Mouse (Mus musculus) liver, embryonic 11.5 days (tissue): ENCODE results near the gene Pspn. TPM values are rescaled to one million over a fixed set of nuclear protein-coding genes. Genes with fewer than 3 reads are reported as not detected.

Experiments
- ATAC-seq: fragments of 200-750 bp; cut with Nextera tagmentation; replicated peaks from 2 replicates; pipeline ENCODE4 v1.8.0; 2017; ENCODE audit warnings: moderate number of reproducible peaks, mild to moderate bottlenecking, moderate TSS enrichment, moderate library complexity; ENCODE audit not compliant: low FRiP score
- DNase-seq: peaks from one replicate; pipeline ENCODE4 v3.0.0-alpha.2; 2017; ENCODE audit warnings: low spot score
- H3K27ac ChIP-seq: fragments of 300-500 bp; sonication (generic); 2 replicates; pipeline ENCODE4 v1.5.1; 2014; ENCODE audit warnings: mild to moderate bottlenecking, low read depth, low read length, control low read depth
- H3K27me3 ChIP-seq: fragments of 300-500 bp; sonication (generic); replicated peaks from 2 replicates; pipeline ENCODE4 v1.6.1; 2014; ENCODE audit warnings: low read length, mixed read lengths; ENCODE audit not compliant: control insufficient read depth, insufficient read depth
- H3K36me3 ChIP-seq: fragments of 300-500 bp; sonication (generic); 2 replicates; pipeline ENCODE4 v1.6.1; 2014; ENCODE audit warnings: mild to moderate bottlenecking, low read length, moderate library complexity, mixed read lengths; ENCODE audit not compliant: control insufficient read depth, insufficient read depth
- H3K4me1 ChIP-seq: fragments of 300-500 bp; sonication (generic); replicated peaks from 2 replicates; pipeline ENCODE4 v1.6.1; 2014; ENCODE audit warnings: low read length, mixed read lengths; ENCODE audit not compliant: control insufficient read depth, insufficient read depth
- H3K4me2 ChIP-seq: fragments of 300-500 bp; sonication (generic); 2 replicates; pipeline ENCODE4 v1.6.1; 2014; ENCODE audit warnings: mild to moderate bottlenecking, control low read depth, moderate library complexity
- H3K4me3 ChIP-seq: fragments of 300-500 bp; sonication (generic); 2 replicates; pipeline ENCODE4 v1.5.1; 2014; ENCODE audit warnings: low read depth, low read length, control low read depth
- H3K9ac ChIP-seq: fragments of 300-500 bp; sonication (generic); 2 replicates; pipeline ENCODE4 v1.6.1; 2014; ENCODE audit warnings: low read depth, low read length, control low read depth
- H3K9me3 ChIP-seq: fragments of 300-500 bp; sonication (generic); 2 replicates; pipeline ENCODE4 v1.6.1; 2016; ENCODE audit warnings: low read length, inconsistent platforms, mixed read lengths; ENCODE audit not compliant: control insufficient read depth
- WGBS: fragments of 180-500 bp; shearing (Covaris S2); extraction: QIAGEN DNeasy Blood & Tissue Kit; methylation state at CpG from one replicate; pipeline ENCODE4 v1.1.7; 2014; 5-methylcytosine and 5-hydroxymethylcytosine counted together
- polyA plus RNA-seq: library from polyadenylated mRNA; unstranded; fragments of >200 nt; fragmentation: Nextera tagmentation; extraction: Ambion mirVana; gene quantifications from 2 replicates; pipeline ENCODE4 v1.2.1, GENCODE M21; 2014

Pspn gene
- polyA plus RNA-seq, 1 experiment from 2014 or later = not detected

DNA sequence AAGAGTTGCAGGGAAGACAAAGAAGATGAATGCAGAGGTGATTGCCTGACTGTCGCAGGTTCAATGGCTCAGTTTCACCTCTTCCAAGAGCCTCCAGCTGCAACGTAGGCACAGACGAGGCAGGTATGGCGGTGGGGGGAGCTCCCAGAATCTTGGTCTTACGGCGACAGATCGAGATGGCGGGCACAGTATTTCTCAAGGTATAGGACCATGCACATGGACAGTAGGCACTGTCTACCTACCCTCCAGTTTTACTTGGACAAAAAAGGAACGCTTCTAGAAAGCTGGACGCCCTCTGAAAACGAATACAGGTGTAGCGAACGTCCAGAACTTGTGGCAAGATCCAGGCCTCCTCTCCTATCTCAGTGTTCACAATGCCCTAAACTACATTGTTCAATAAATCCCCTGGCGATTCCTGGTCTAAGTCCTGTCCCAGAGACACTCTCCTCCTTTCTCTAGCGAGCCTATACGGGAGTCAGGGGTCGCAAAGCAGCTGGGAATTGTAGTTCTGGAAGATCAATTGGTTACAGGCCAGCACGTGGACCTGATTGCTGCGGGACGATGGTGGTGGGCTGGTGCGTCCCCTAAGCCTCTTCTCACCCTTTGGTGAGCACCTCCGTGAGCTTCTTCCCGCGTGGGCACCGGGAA lies 10.2 kb downstream of the Pspn start:
- DNase-seq (peak; percentile 56), ATAC-seq (peak; percentile 87)
- Histone ChIP-seq H3K36me3 (peaks cover 26% of the 10 kb centered on the region), H3K4me1 (peaks cover 8% of the 10 kb centered on the region), H3K9ac (peak overlapping the region; percentile 87), H3K9me3 (no peaks in the 10 kb centered on the region), H3K27ac (peak overlapping the region; percentile 28; the same call in 1 of the 2 replicates), H3K4me3 (peak overlapping the region; percentile 83), H3K4me2 (peak overlapping the region; percentile 79), H3K27me3 (no peaks in the 10 kb centered on the region)
- WGBS = 2% methylated on average over 25 of the region's 25 CpGs

DNA sequence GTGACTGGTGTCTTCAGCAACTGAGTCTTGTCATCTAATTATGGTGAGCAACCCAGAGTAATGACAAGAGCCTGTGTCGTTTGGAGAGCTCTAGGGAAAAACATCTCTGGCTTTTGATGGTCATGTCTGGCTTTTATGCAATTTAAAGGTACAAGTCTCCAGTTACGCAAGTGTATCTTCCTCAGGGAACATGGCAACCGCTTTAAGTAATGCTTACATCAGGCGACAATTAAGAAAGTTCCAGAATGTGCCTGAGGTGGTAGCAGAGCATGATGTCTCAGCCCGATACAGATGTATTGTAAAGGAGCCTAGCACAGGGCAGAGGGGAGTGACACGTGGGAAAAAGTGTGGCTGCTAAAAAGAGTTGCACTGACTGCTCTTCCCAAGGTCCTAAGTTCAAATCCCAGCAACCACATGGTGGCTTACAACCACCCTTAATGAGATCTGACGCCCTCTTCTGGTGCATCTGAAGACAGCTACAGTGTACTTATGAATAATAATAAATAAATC lies 10.8 kb downstream of the Pspn start:
- H3K9ac ChIP-seq = no peak overlapping the region
- ATAC-seq (no peak), DNase-seq (no peak)
- 67% methylated on average over 7 of the region's 7 CpGs for WGBS
- no peaks in the 10 kb centered on the region for H3K9me3 ChIP-seq
- no peak overlapping the region for H3K27ac ChIP-seq
- peak overlapping the region; percentile 79 for H3K4me2 ChIP-seq
- H3K36me3 ChIP-seq = peaks cover 21% of the 10 kb centered on the region
- peak overlapping the region; percentile 83 for H3K4me3 ChIP-seq
- peaks cover 8% of the 10 kb centered on the region for H3K4me1 ChIP-seq
- no peaks in the 10 kb centered on the region for H3K27me3 ChIP-seq

- Histone ChIP-seq H3K4me3 (no peak overlapping the region), H3K9ac (no peak overlapping the region), H3K27ac (no peak overlapping the region), H3K36me3 (peaks cover 16% of the 10 kb centered on the region), H3K9me3 (no peaks in the 10 kb centered on the region), H3K4me2 (no peak overlapping the region), H3K4me1 (peaks cover 8% of the 10 kb centered on the region), H3K27me3 (no peaks in the 10 kb centered on the region)
- 81% methylated on average over 7 of the region's 7 CpGs for WGBS
- DNase-seq = no peak
- no peak for ATAC-seq
These were observed 11.4 kb downstream of the Pspn start for GRCm38 (mm10) chr17:56988441-56988840.

- DNase-seq (no peak), ATAC-seq (no peak)
- Histone ChIP-seq H3K4me2 (no peak overlapping the region), H3K27ac (no peak overlapping the region), H3K36me3 (0 out of 2 replicates have a peak, but pooled peaks cover 2% of the 10 kb centered on the region), H3K4me3 (no peak overlapping the region), H3K9me3 (no peaks in the 10 kb centered on the region), H3K9ac (no peak overlapping the region), H3K27me3 (no peaks in the 10 kb centered on the region), H3K4me1 (peaks cover 5% of the 10 kb centered on the region)
- 80% methylated on average over 3 of the region's 3 CpGs for WGBS
These were observed 13.6 kb downstream of the Pspn start for GRCm38 (mm10) chr17:56986105-56986805.

- no peaks in the 10 kb centered on the region for H3K27me3 ChIP-seq
- no peaks in the 10 kb centered on the region for H3K4me1 ChIP-seq
- 70% methylated on average over 3 of the region's 3 CpGs for WGBS
- DNase-seq = no peak
- no peak overlapping the region for H3K4me2 ChIP-seq
- H3K4me3 ChIP-seq = no peak overlapping the region
- no peak overlapping the region for H3K27ac ChIP-seq
- no peaks in the 10 kb centered on the region for H3K36me3 ChIP-seq
- H3K9me3 ChIP-seq = no peaks in the 10 kb centered on the region
- H3K9ac ChIP-seq = no peak overlapping the region
- ATAC-seq = no peak
These were observed 14.2 kb downstream of the Pspn start for GRCm38 (mm10) chr17:56985656-56986055.

GRCm38 (mm10) chr17:56984886-56985285 lies 14.9 kb downstream of the Pspn start:
- Histone ChIP-seq H3K4me2 (no peak overlapping the region), H3K4me1 (no peaks in the 10 kb centered on the region), H3K27me3 (no peaks in the 10 kb centered on the region), H3K27ac (no peak overlapping the region), H3K9me3 (no peaks in the 10 kb centered on the region), H3K4me3 (no peak overlapping the region), H3K36me3 (no peaks in the 10 kb centered on the region), H3K9ac (no peak overlapping the region)
- no peak for DNase-seq
- ATAC-seq = no peak
- 67% methylated on average over 9 of the region's 9 CpGs for WGBS

DNA sequence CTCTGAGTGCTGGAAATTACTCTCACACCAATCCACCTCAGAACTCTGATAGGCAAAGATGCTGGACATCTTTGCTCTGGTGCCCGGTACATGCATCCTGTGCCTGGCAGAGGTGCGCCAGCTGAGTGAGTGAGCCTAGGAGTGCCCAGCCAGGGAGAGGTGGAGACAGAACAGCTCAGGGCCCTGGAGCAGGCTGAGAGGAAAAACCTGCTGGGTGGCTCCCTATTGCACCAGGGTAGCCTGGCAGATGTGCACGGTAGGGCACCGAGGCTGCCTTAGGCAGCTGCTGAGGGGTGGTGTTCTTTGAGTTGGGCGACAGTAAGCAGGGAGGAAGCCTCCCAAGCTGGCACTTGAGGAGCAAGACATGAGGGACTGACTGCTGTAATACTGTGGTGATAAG lies 17.8 kb downstream of the Pspn start, which contains the start of gene Acer1:
Gene Acer1 (minus strand): TSS at position 114 of the 400 bp plus-strand sequence.
- no peak within 1 kb of the TSS for H3K4me3 ChIP-seq
- no peak within 1 kb of the TSS for H3K4me2 ChIP-seq
- H3K4me1 ChIP-seq = no peaks in the 10 kb centered on the region
- H3K27me3 ChIP-seq = no peaks in the 10 kb centered on the region
- no peaks in the 10 kb centered on the region for H3K9me3 ChIP-seq
- no peaks in the 10 kb centered on the region for H3K36me3 ChIP-seq
- ATAC-seq = no peak
- no peak within 1 kb of the TSS for H3K27ac ChIP-seq
- H3K9ac ChIP-seq = no peak within 1 kb of the TSS
- DNase-seq = no peak
- 69% methylated on average over 5 of the region's 5 CpGs for WGBS

- no peak overlapping the region for H3K9ac ChIP-seq
- H3K9me3 ChIP-seq = no peaks in the 10 kb centered on the region
- ATAC-seq (no peak), DNase-seq (no peak)
- no peak overlapping the region for H3K27ac ChIP-seq
- H3K4me2 ChIP-seq = no peak overlapping the region
- H3K4me3 ChIP-seq = no peak overlapping the region
- no peaks in the 10 kb centered on the region for H3K4me1 ChIP-seq
- 66% methylated on average over 7 of the region's 7 CpGs for WGBS
- H3K27me3 ChIP-seq = no peaks in the 10 kb centered on the region
- no peaks in the 10 kb centered on the region for H3K36me3 ChIP-seq
These were observed 18.8 kb downstream of the Pspn start for GRCm38 (mm10) chr17:56981049-56981448.
